Mouse (Mus musculus): Measurements from ENCODE around the gene Igf1r. TPM values are rescaled to one million over a fixed set of nuclear protein-coding genes. Genes with fewer than 3 reads are reported as not detected.

Igf1r gene
- polyA plus RNA-seq, 1 experiment: 2.7 TPM

GRCm38 (mm10) chr7:68022188-68022587 is 69.6 kb downstream of the Igf1r start:
- H3K27ac ChIP-seq (ENCODE audit: insufficient read depth, low read length): no peak overlapping the region
- WGBS: 95% methylated on average over 6 of the region's 6 CpGs

DNA sequence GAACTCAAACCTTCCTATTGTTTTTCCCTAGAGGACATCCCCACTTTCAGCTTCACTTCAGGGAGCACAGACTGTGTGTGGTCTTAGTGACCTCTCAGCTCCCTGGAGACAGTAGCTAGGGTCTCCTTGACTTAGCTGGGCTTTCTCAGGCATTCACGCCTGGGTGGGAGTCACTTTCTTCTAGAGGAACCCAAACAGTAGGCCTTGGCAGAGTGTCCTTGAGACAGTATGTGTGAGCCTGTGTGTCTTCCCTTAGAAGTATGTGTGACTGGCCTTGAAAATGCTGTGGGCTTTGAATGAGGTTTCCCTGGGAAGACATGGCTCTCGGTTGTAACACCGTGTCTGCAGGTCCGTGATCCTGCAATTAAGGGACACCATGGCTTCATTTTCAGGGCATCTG is 71.3 kb downstream of the Igf1r start:
- Histone ChIP-seq H3K36me3 (ENCODE audit: control insufficient read depth, insufficient read depth, low read length) (no peaks in the 10 kb centered on the region), H3K27ac (ENCODE audit: insufficient read depth, low read length) (no peak overlapping the region), H3K27me3 (ENCODE audit: control insufficient read depth, insufficient read depth, low read length) (no peaks in the 10 kb centered on the region), H3K4me1 (ENCODE audit: control insufficient read depth, insufficient read depth, insufficient read length) (no peaks in the 10 kb centered on the region), H3K4me3 (ENCODE audit: extremely low read depth, insufficient read depth, insufficient read length) (no peak overlapping the region)
- 91% methylated on average over 4 of the region's 4 CpGs for WGBS
- TF ChIP-seq CTCF (IDR thresholded peaks at IDR 0.05; ENCODE audit: extremely low read depth, insufficient read depth, insufficient read length, insufficient replicate concordance): no peak
- TF ChIP-seq POLR2A (IDR thresholded peaks at IDR 0.05; ENCODE audit: low read depth, low read length): no peak
- no peak for DNase-seq (ENCODE audit: low read depth in 1 of 2, low spot score in 2 of 2)

More at GRCm38 (mm10) chr7:68022188-68022587, 69.6 kb downstream of the Igf1r start:
- H3K36me3 ChIP-seq (ENCODE audit: control insufficient read depth, insufficient read depth, low read length): no peaks in the 10 kb centered on the region
- no peak overlapping the region for H3K4me3 ChIP-seq (ENCODE audit: extremely low read depth, insufficient read depth, insufficient read length)
- no peaks in the 10 kb centered on the region for H3K27me3 ChIP-seq (ENCODE audit: control insufficient read depth, insufficient read depth, low read length)
- no peaks in the 10 kb centered on the region for H3K4me1 ChIP-seq (ENCODE audit: control insufficient read depth, insufficient read depth, insufficient read length)
- peak; percentile 0; the same call in 1 of the 2 replicates for TF ChIP-seq CTCF (IDR thresholded peaks at IDR 0.05; ENCODE audit: extremely low read depth, insufficient read depth, insufficient read length, insufficient replicate concordance)
- TF ChIP-seq POLR2A (IDR thresholded peaks at IDR 0.05; ENCODE audit: low read depth, low read length): no peak
- no peak for DNase-seq (ENCODE audit: low read depth in 1 of 2, low spot score in 2 of 2)

GRCm38 (mm10) chr7:68024625-68025024 is 72.0 kb downstream of the Igf1r start:
- H3K36me3 ChIP-seq (ENCODE audit: control insufficient read depth, insufficient read depth, low read length): no peaks in the 10 kb centered on the region
- H3K4me1 ChIP-seq (ENCODE audit: control insufficient read depth, insufficient read depth, insufficient read length): no peaks in the 10 kb centered on the region
- H3K4me3 ChIP-seq (ENCODE audit: extremely low read depth, insufficient read depth, insufficient read length): no peak overlapping the region
- TF ChIP-seq POLR2A (IDR thresholded peaks at IDR 0.05; ENCODE audit: low read depth, low read length) (no peak), CTCF (IDR thresholded peaks at IDR 0.05; ENCODE audit: extremely low read depth, insufficient read depth, insufficient read length, insufficient replicate concordance) (no peak)
- no peak for DNase-seq (ENCODE audit: low read depth in 1 of 2, low spot score in 2 of 2)
- H3K27ac ChIP-seq (ENCODE audit: insufficient read depth, low read length): no peak overlapping the region
- 95% methylated on average over 4 of the region's 4 CpGs for WGBS
- H3K27me3 ChIP-seq (ENCODE audit: control insufficient read depth, insufficient read depth, low read length): no peaks in the 10 kb centered on the region

GRCm38 (mm10) chr7:68025396-68025795 is 72.8 kb downstream of the Igf1r start:
- WGBS: 86% methylated on average over 3 of the region's 3 CpGs
- H3K27ac ChIP-seq (ENCODE audit: insufficient read depth, low read length): no peak overlapping the region

GRCm38 (mm10) chr7:68026076-68026475 is 73.4 kb downstream of the Igf1r start:
- TF ChIP-seq CTCF (IDR thresholded peaks at IDR 0.05; ENCODE audit: extremely low read depth, insufficient read depth, insufficient read length, insufficient replicate concordance) (no peak), POLR2A (IDR thresholded peaks at IDR 0.05; ENCODE audit: low read depth, low read length) (no peak)
- no peak overlapping the region for H3K4me3 ChIP-seq (ENCODE audit: extremely low read depth, insufficient read depth, insufficient read length)
- no peaks in the 10 kb centered on the region for H3K36me3 ChIP-seq (ENCODE audit: control insufficient read depth, insufficient read depth, low read length)
- 95% methylated on average over 9 of the region's 9 CpGs for WGBS
- no peak for DNase-seq (ENCODE audit: low read depth in 1 of 2, low spot score in 2 of 2)
- no peaks in the 10 kb centered on the region for H3K27me3 ChIP-seq (ENCODE audit: control insufficient read depth, insufficient read depth, low read length)
- H3K27ac ChIP-seq (ENCODE audit: insufficient read depth, low read length): no peak overlapping the region
- no peaks in the 10 kb centered on the region for H3K4me1 ChIP-seq (ENCODE audit: control insufficient read depth, insufficient read depth, insufficient read length)

More at GRCm38 (mm10) chr7:68025396-68025795, 72.8 kb downstream of the Igf1r start:
- TF ChIP-seq POLR2A (IDR thresholded peaks at IDR 0.05; ENCODE audit: low read depth, low read length) (no peak), CTCF (IDR thresholded peaks at IDR 0.05; ENCODE audit: extremely low read depth, insufficient read depth, insufficient read length, insufficient replicate concordance) (no peak)
- H3K4me3 ChIP-seq (ENCODE audit: extremely low read depth, insufficient read depth, insufficient read length): no peak overlapping the region
- DNase-seq (ENCODE audit: low read depth in 1 of 2, low spot score in 2 of 2): no peak
- no peaks in the 10 kb centered on the region for H3K36me3 ChIP-seq (ENCODE audit: control insufficient read depth, insufficient read depth, low read length)
- H3K27me3 ChIP-seq (ENCODE audit: control insufficient read depth, insufficient read depth, low read length): no peaks in the 10 kb centered on the region
- no peaks in the 10 kb centered on the region for H3K4me1 ChIP-seq (ENCODE audit: control insufficient read depth, insufficient read depth, insufficient read length)

GRCm38 (mm10) chr7:68028167-68028566 is 75.5 kb downstream of the Igf1r start:
- no peak for DNase-seq (ENCODE audit: low read depth in 1 of 2, low spot score in 2 of 2)
- Histone ChIP-seq H3K4me1 (ENCODE audit: control insufficient read depth, insufficient read depth, insufficient read length) (no peaks in the 10 kb centered on the region), H3K27ac (ENCODE audit: insufficient read depth, low read length) (no peak overlapping the region), H3K36me3 (ENCODE audit: control insufficient read depth, insufficient read depth, low read length) (no peaks in the 10 kb centered on the region), H3K27me3 (ENCODE audit: control insufficient read depth, insufficient read depth, low read length) (no peaks in the 10 kb centered on the region), H3K4me3 (ENCODE audit: extremely low read depth, insufficient read depth, insufficient read length) (no peak overlapping the region)
- no peak for TF ChIP-seq POLR2A (IDR thresholded peaks at IDR 0.05; ENCODE audit: low read depth, low read length)
- TF ChIP-seq CTCF (IDR thresholded peaks at IDR 0.05; ENCODE audit: extremely low read depth, insufficient read depth, insufficient read length, insufficient replicate concordance): no peak
- WGBS: 73% methylated on average over 4 of the region's 4 CpGs

GRCm38 (mm10) chr7:68030846-68031245 is 78.2 kb downstream of the Igf1r start:
- no peaks in the 10 kb centered on the region for H3K27me3 ChIP-seq (ENCODE audit: control insufficient read depth, insufficient read depth, low read length)
- H3K4me1 ChIP-seq (ENCODE audit: control insufficient read depth, insufficient read depth, insufficient read length): no peaks in the 10 kb centered on the region
- TF ChIP-seq POLR2A (IDR thresholded peaks at IDR 0.05; ENCODE audit: low read depth, low read length): no peak
- no peak for TF ChIP-seq CTCF (IDR thresholded peaks at IDR 0.05; ENCODE audit: extremely low read depth, insufficient read depth, insufficient read length, insufficient replicate concordance)
- H3K36me3 ChIP-seq (ENCODE audit: control insufficient read depth, insufficient read depth, low read length): no peaks in the 10 kb centered on the region
- WGBS: 79% methylated on average over 9 of the region's 9 CpGs
- no peak overlapping the region for H3K4me3 ChIP-seq (ENCODE audit: extremely low read depth, insufficient read depth, insufficient read length)
- DNase-seq (ENCODE audit: low read depth in 1 of 2, low spot score in 2 of 2): no peak
- H3K27ac ChIP-seq (ENCODE audit: insufficient read depth, low read length): no peak overlapping the region

All from spleen, adult 2 months (tissue).